Mouse (Mus musculus) hindbrain, embryonic 11.5 days (tissue): ENCODE results near the gene Wnt1. TPM values are rescaled to one million over a fixed set of nuclear protein-coding genes. Genes with fewer than 3 reads are reported as not detected.

ENCODE experiments used
- ATAC-seq: fragments of 200-750 bp; cut with Nextera tagmentation; 2 replicates; pipeline ENCODE4 v1.8.0; 2017; ENCODE audit warnings: mild to moderate bottlenecking, moderate TSS enrichment, moderate library complexity; ENCODE audit not compliant: low FRiP score
- DNase-seq: peaks from one replicate; pipeline ENCODE4 v3.0.0-alpha.2; 2015; ENCODE audit warnings: low spot score
- H3K27ac ChIP-seq: fragments of 300-500 bp; sonication (generic); 2 replicates; pipeline ENCODE4 v1.5.1; 2014; ENCODE audit warnings: mild to moderate bottlenecking, low read depth, low read length
- H3K27me3 ChIP-seq: fragments of 300-500 bp; sonication (generic); 2 replicates; pipeline ENCODE4 v1.6.1; 2014; ENCODE audit warnings: mild to moderate bottlenecking, low read length, moderate library complexity, mixed read lengths; ENCODE audit not compliant: control insufficient read depth, insufficient read depth
- H3K36me3 ChIP-seq: fragments of 300-500 bp; sonication (generic); 2 replicates; pipeline ENCODE4 v1.6.1; 2014; ENCODE audit warnings: mild to moderate bottlenecking, low read length, moderate library complexity, mixed read lengths; ENCODE audit not compliant: control insufficient read depth, insufficient read depth
- H3K4me1 ChIP-seq: fragments of 300-500 bp; sonication (generic); replicated peaks from 2 replicates; pipeline ENCODE4 v1.6.1; 2014; ENCODE audit warnings: low read length, mixed read lengths; ENCODE audit not compliant: control insufficient read depth, insufficient read depth
- H3K4me2 ChIP-seq: fragments of 300-500 bp; sonication (generic); replicated peaks from 2 replicates; pipeline ENCODE4 v1.6.1; 2014; ENCODE audit warnings: mild to moderate bottlenecking, low read depth, low read length
- H3K4me3 ChIP-seq: fragments of 300-500 bp; sonication (generic); 2 replicates; pipeline ENCODE4 v1.5.1; 2014; ENCODE audit warnings: low read depth, low read length
- H3K9ac ChIP-seq: fragments of 300-500 bp; sonication (generic); 2 replicates; pipeline ENCODE4 v1.6.1; 2014; ENCODE audit warnings: low read depth, low read length
- H3K9me3 ChIP-seq: fragments of 300-500 bp; sonication (generic); 2 replicates; pipeline ENCODE4 v1.6.1; 2016; ENCODE audit warnings: low read length; ENCODE audit not compliant: control insufficient read depth
- WGBS: fragments of 180-500 bp; shearing (Covaris S2); extraction: QIAGEN DNeasy Blood & Tissue Kit; methylation state at CpG from one replicate; pipeline ENCODE4 v1.1.7; 2014; 5-methylcytosine and 5-hydroxymethylcytosine counted together
- polyA plus RNA-seq: library from polyadenylated mRNA; unstranded; fragments of >200 nt; fragmentation: Nextera tagmentation; extraction: Ambion mirVana; gene quantifications from 2 replicates; pipeline ENCODE4 v1.2.1, GENCODE M21; 2014

Gene Wnt1
- polyA plus RNA-seq, 1 experiment from 2014 or later: 9.5 TPM

DNA sequence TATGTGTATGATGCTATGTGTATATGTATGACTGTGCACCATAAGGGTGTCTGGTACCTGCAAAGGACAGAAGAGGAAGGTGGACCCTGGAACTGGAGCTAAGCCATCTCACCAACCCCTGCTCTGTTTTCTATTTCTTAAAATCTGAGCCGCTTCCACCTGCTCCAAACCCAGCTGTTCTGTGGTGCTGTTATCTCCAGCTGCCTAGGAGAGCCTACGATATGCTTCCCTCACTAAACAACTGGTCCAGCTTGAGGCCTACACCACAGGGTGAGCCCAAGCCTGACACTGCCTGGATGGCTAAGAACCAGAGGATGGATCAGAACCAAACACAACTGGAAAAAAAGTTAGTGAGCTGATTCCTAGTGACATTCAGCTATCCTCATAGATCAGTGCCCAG is 35.5 kb upstream of the Wnt1 start:
- H3K4me2 ChIP-seq: no peak overlapping the region
- WGBS: 94% methylated on average over 2 of the region's 2 CpGs
- H3K27me3 ChIP-seq: no peaks in the 10 kb centered on the region
- no peak for ATAC-seq
- no peaks in the 10 kb centered on the region for H3K9me3 ChIP-seq
- H3K4me3 ChIP-seq: no peak overlapping the region
- no peaks in the 10 kb centered on the region for H3K4me1 ChIP-seq
- DNase-seq: no peak
- H3K36me3 ChIP-seq: no peaks in the 10 kb centered on the region
- no peak overlapping the region for H3K27ac ChIP-seq
- H3K9ac ChIP-seq: no peak overlapping the region

DNA sequence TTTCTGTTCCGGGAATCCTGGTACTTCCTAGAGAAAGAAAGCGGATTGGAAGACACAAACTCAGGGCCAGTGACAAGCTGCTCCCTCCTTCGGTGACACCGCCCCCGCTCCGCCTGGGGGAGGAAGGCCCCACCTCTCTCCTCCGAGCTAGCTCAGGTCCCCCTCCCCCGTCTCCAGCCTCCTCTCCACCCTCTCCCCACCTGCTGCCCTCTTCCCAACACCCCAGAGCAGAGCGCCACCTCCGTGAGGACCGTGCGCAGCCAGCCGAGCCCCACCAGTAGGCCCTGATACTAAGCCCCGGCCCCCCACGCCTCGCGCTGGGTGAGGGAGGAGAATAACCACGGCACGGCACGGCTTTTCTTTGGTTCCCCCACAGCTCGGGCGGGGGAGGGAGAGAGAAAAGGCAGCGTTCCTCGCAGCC is 27.4 kb upstream of the Wnt1 start:
- no peaks in the 10 kb centered on the region for H3K9me3 ChIP-seq
- H3K36me3 ChIP-seq: no peaks in the 10 kb centered on the region
- DNase-seq (peak; percentile 77), ATAC-seq (peak; percentile 79)
- H3K4me2 ChIP-seq: peak overlapping the region; percentile 75
- H3K27ac ChIP-seq: peak overlapping the region; percentile 88
- under 1% methylated on average over 19 of the region's 24 CpGs for WGBS
- peak overlapping the region; percentile 95 for H3K9ac ChIP-seq
- no peaks in the 10 kb centered on the region for H3K4me1 ChIP-seq
- H3K4me3 ChIP-seq: peak overlapping the region; percentile 97
- H3K27me3 ChIP-seq: peaks cover 9% of the 10 kb centered on the region

DNA sequence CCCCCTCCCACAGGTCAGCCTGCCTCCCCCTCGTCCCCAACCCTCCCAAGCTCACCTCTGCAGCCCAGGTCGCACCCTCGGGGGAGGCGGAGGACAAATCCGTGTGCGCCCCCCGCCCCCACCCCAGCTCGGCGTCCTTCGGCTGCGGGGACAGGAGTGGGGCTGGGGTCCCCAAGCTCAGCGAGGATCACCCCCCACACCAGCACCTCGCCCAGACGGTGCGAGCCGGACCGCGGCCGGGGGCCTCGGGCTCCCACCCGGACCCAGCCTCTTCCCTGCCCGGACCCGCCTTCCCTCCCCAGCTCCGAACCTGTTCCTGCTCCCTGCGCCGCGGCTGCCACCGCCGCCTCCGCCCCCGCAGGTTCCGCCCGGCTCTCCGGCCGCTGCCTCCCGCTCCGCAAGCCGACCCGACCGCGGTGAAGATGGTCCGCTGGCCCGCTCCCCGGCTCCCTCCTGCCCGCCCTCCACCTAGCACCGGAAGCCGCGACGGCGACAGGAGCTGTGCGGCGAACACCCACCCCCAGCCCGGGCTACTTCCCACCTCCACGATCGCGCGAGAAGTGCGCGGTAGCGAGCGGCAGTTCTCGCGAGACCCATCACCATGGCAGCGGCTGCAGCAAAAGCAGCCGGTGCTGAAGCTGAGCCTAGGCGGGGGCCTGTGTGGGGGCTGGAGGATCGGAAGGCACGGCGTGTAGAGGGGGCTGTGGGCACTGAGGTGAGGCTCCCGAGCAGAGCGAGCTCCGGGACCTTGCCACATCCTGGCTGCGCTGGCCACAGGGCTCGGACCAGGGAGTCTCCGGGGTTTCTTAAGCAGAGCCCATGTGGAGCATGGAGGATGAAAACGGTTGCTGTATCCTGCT is 26.8 kb upstream of the Wnt1 start, which contains the start of gene Arf3:
Gene Arf3, minus strand, starts transcription at position 545 of the 860 bp plus-strand sequence.
- Histone ChIP-seq H3K9ac (peak within 1 kb of the TSS; percentile 95), H3K4me3 (peak within 1 kb of the TSS; percentile 97), H3K4me2 (peak within 1 kb of the TSS; percentile 75), H3K27ac (peak within 1 kb of the TSS; percentile 88), H3K36me3 (no peaks in the 10 kb centered on the region), H3K4me1 (no peaks in the 10 kb centered on the region), H3K27me3 (peaks cover 9% of the 10 kb centered on the region), H3K9me3 (no peaks in the 10 kb centered on the region)
- peak; percentile 97 for DNase-seq
- WGBS: under 1% methylated on average over 61 of the region's 76 CpGs
- peak; percentile 95 for ATAC-seq

DNA sequence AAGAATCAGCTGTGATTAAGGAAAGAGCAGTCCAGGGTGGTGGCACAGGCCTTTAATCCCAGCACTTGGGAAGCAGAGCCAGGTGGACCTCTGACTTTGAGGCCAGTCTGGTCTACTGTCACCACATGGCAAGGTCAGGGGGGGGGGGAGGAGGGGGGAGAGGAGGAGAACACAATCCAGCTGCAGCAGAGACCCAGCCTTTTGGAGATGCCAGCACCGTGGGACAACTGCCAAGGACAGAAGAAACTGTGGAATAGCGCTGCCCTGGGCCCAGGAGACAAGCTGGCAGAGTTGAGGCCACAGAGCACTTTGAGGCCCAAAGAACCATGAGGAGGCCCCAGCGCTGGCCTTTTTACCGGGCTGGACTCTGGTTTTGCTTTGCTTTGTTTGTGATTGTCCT is 23.7 kb upstream of the Wnt1 start:
- Histone ChIP-seq H3K36me3 (no peaks in the 10 kb centered on the region), H3K4me1 (no peaks in the 10 kb centered on the region), H3K4me3 (no peak overlapping the region), H3K9ac (no peak overlapping the region), H3K27me3 (peaks cover 19% of the 10 kb centered on the region), H3K27ac (no peak overlapping the region), H3K9me3 (no peaks in the 10 kb centered on the region), H3K4me2 (no peak overlapping the region)
- 61% methylated on average over 4 of the region's 4 CpGs for WGBS
- DNase-seq (no peak), ATAC-seq (no peak)

DNA sequence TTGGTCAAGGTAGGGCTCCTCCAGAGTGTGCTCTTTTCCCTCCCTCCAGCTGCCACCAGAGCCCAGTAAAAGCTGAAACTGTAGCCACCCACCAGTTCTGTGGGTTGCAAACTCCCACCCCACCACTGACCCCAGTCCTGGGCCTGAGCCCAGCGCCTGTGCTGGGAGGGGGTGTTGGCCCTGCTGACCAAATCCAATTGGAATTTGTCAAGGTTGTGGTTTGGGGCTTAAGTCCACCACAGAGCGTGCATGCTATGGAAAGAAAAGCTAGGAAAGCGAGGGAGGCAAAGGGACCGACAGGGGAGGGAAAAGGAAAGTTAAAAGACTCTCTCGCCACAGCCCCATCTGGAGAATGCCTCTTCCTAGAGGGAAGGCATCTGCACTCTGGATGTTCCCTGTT is 21.4 kb upstream of the Wnt1 start:
- Histone ChIP-seq H3K9me3 (no peaks in the 10 kb centered on the region), H3K27ac (no peak overlapping the region), H3K9ac (no peak overlapping the region), H3K4me3 (no peak overlapping the region), H3K36me3 (no peaks in the 10 kb centered on the region), H3K4me2 (no peak overlapping the region), H3K4me1 (peaks cover 6% of the 10 kb centered on the region), H3K27me3 (peaks cover 43% of the 10 kb centered on the region)
- 28% methylated on average over 5 of the region's 5 CpGs for WGBS
- no peak for ATAC-seq
- DNase-seq: no peak

DNA sequence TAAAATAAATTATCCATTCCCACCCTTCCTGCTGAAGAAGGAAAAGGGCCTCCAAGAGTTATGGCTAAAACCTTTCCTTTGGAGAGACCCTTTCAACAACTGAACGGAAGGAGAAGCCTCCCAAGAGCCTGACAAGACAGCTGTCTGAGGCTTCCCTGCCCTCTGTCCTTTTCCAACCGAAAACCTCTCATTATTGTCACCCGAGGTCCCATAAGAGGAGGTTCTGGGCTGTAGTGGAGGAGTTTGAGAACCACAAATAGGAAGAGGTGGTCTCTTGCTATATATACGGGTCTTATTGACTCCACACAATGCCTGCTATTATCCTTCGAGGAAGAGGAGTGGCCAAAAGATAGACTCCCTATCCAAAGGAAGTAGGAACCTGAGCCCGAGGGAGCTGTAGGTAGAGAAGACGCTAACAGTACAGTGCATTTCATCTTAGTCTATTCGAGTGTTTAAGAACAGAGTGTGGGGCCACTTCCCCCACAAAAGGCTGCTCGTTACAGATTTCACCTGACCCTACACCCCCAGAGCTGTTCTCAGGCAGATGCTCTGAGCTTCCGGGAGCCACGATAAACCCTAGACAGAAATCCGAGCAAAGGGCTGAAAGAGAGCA is 17.7 kb upstream of the Wnt1 start:
- H3K9ac ChIP-seq: no peak overlapping the region
- no peak overlapping the region for H3K27ac ChIP-seq
- DNase-seq (no peak), ATAC-seq (no peak)
- 3% methylated on average over 12 of the region's 12 CpGs for WGBS
- no peaks in the 10 kb centered on the region for H3K9me3 ChIP-seq
- H3K36me3 ChIP-seq: no peaks in the 10 kb centered on the region
- peaks cover 15% of the 10 kb centered on the region for H3K4me1 ChIP-seq
- H3K4me2 ChIP-seq: no peak overlapping the region
- peaks cover 70% of the 10 kb centered on the region for H3K27me3 ChIP-seq
- H3K4me3 ChIP-seq: no peak overlapping the region

DNA sequence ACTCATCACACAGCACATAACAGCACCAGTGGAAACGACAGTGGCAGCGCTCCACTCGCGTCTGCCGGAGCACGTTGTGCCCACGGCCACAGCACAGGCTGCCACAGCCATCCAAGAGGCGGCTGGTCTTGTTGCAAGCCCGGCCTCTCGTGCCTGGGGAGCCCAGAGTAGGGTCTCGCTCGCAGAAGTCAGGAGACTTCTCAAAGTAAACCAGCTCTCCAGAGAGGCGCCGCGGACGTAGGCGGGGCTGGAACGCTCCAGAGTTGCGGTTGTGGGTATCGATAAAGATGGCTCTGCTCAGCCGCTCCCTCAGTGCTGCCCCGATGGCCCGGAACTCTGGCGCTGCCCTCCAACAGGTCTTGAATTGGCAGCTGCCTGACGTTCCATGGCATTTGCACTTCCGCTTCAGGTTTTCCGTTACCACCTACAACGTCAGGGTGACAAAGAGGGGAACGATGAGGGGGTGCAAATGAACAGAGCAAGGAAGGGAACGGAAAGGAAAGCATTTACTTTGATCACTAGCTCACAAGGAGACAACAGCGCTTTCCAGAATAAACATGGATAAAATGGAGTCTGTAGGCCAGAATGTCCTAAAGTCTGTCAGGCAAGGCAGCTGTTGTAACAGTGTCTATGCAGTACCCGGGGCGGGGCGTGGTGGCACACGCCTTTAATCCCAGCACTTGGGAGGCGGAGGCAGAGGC is 17.0 kb upstream of the Wnt1 start:
- peaks cover 17% of the 10 kb centered on the region for H3K4me1 ChIP-seq
- no peak overlapping the region; the same call in 1 of the 2 replicates for H3K9ac ChIP-seq
- H3K4me3 ChIP-seq: peak overlapping the region; percentile 20; the same call in 1 of the 2 replicates
- no peak for ATAC-seq
- H3K27ac ChIP-seq: no peak overlapping the region
- peak overlapping the region; percentile 8 for H3K4me2 ChIP-seq
- H3K9me3 ChIP-seq: no peaks in the 10 kb centered on the region
- 2% methylated on average over 36 of the region's 36 CpGs for WGBS
- DNase-seq: peak; percentile 54
- no peaks in the 10 kb centered on the region for H3K36me3 ChIP-seq
- H3K27me3 ChIP-seq: peaks cover 77% of the 10 kb centered on the region

DNA sequence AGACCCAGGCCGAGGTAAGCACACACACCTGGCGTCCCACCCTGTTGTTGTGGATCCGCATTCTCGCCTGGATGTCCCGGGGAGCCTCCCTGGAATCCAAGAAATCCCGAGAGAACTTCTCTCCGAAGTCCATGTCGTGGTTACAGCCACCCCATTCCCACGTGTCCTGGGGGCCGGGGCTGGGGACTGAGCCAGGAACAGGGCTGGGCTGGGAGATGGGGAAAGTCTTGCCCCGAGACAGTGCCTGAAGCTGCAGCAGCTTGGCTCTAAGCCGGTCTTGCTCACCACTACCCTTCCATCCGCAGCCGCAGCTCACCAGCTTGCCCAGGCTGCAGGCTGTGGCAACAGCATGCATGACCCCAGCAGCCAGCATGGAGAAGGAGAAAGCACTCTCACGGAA is 15.6 kb upstream of the Wnt1 start:
- Histone ChIP-seq H3K4me2 (no peak overlapping the region), H3K36me3 (no peaks in the 10 kb centered on the region), H3K27ac (no peak overlapping the region), H3K9ac (no peak overlapping the region), H3K9me3 (no peaks in the 10 kb centered on the region), H3K4me1 (peaks cover 20% of the 10 kb centered on the region), H3K27me3 (peaks cover 92% of the 10 kb centered on the region), H3K4me3 (no peak overlapping the region)
- 5% methylated on average over 15 of the region's 15 CpGs for WGBS
- DNase-seq: peak; percentile 20
- no peak for ATAC-seq
